Mouse (Mus musculus): ENCODE results near the gene Zdhhc7. TPM values are rescaled to one million over a fixed set of nuclear protein-coding genes. Genes with fewer than 3 reads are reported as not detected.

Zdhhc7 gene
- polyA plus RNA-seq, 1 experiment from 2014 or later = 25.9 TPM

DNA sequence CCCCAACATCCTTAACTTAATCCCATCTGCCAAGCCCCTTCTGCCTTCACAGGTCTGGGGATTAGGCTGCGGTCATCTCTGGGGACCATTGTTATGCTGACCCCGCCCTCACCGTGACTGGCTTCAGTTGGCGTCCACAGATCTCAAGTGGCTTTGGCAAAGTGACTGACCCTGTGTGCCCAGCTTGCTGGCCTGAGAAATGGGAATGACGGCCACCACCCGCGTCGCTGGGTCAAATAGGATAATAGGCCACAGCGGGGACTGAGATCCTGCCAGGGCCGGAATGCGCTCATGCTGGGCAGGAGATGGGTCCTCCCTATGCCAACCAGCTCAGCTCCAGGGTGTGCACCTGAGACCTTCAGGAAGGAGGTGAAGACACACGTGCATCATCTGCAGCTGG, 62.5 kb downstream of the Zdhhc7 start:
- H3K27ac ChIP-seq (ENCODE audit: low read depth, low read length) = no peak overlapping the region
- H3K9me3 ChIP-seq (ENCODE audit: control insufficient read depth, low read length) = no peaks in the 10 kb centered on the region
- no peak overlapping the region for H3K4me3 ChIP-seq (ENCODE audit: low read depth, low read length)
- H3K36me3 ChIP-seq (ENCODE audit: control insufficient read depth, insufficient read depth, low read length) = no peaks in the 10 kb centered on the region
- no peak for ATAC-seq (ENCODE audit: low FRiP score)
- 87% methylated on average over 12 of the region's 12 CpGs for WGBS
- no peaks in the 10 kb centered on the region for H3K27me3 ChIP-seq (ENCODE audit: control insufficient read depth, insufficient read depth, low read length)
- no peak for DNase-seq (ENCODE audit: low spot score, missing footprints)
- H3K9ac ChIP-seq (ENCODE audit: low read length) = no peak overlapping the region
- H3K4me2 ChIP-seq = no peak overlapping the region
- peaks cover 13% of the 10 kb centered on the region for H3K4me1 ChIP-seq (ENCODE audit: control insufficient read depth, insufficient read depth, low read length)

- no peak overlapping the region for H3K27ac ChIP-seq (ENCODE audit: low read depth, low read length)
- H3K36me3 ChIP-seq (ENCODE audit: control insufficient read depth, insufficient read depth, low read length) = no peaks in the 10 kb centered on the region
- H3K4me2 ChIP-seq = no peak overlapping the region
- no peaks in the 10 kb centered on the region for H3K9me3 ChIP-seq (ENCODE audit: control insufficient read depth, low read length)
- H3K27me3 ChIP-seq (ENCODE audit: control insufficient read depth, insufficient read depth, low read length) = no peaks in the 10 kb centered on the region
- no peak for DNase-seq (ENCODE audit: low spot score, missing footprints)
- 91% methylated on average over 8 of the region's 8 CpGs for WGBS
- no peak overlapping the region for H3K9ac ChIP-seq (ENCODE audit: low read length)
- no peak for ATAC-seq (ENCODE audit: low FRiP score)
- H3K4me1 ChIP-seq (ENCODE audit: control insufficient read depth, insufficient read depth, low read length) = peaks cover 13% of the 10 kb centered on the region
- no peak overlapping the region for H3K4me3 ChIP-seq (ENCODE audit: low read depth, low read length)
Observed at GRCm38 (mm10) chr8:120037611-120038010, 63.7 kb downstream of the Zdhhc7 start.

DNA sequence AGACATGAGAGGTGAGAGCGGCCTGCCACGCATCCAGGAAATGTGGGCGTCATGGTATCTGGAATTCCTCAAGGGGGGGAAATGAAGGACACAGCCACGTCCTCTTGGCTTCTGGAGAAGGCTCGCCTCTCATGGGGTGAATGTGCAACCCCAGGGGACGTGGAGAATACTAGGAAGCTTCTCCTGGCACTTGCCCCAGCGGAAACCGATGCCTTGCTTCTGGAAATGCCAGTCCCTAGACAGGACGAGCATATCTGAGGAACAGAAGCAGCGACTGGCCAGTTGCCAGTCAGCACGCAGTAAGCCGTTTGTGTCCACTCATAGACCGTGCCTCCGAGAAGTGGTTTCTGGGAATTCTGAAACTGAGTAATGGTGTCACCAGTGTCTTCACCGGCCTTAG, 64.1 kb downstream of the Zdhhc7 start:
- Histone ChIP-seq H3K9me3 (ENCODE audit: control insufficient read depth, low read length) (no peaks in the 10 kb centered on the region), H3K4me3 (ENCODE audit: low read depth, low read length) (no peak overlapping the region), H3K9ac (ENCODE audit: low read length) (no peak overlapping the region), H3K27ac (ENCODE audit: low read depth, low read length) (no peak overlapping the region), H3K4me1 (ENCODE audit: control insufficient read depth, insufficient read depth, low read length) (peaks cover 13% of the 10 kb centered on the region), H3K27me3 (ENCODE audit: control insufficient read depth, insufficient read depth, low read length) (no peaks in the 10 kb centered on the region), H3K4me2 (no peak overlapping the region), H3K36me3 (ENCODE audit: control insufficient read depth, insufficient read depth, low read length) (no peaks in the 10 kb centered on the region)
- 89% methylated on average over 15 of the region's 15 CpGs for WGBS
- ATAC-seq (ENCODE audit: low FRiP score) (no peak), DNase-seq (ENCODE audit: low spot score, missing footprints) (no peak)

DNA sequence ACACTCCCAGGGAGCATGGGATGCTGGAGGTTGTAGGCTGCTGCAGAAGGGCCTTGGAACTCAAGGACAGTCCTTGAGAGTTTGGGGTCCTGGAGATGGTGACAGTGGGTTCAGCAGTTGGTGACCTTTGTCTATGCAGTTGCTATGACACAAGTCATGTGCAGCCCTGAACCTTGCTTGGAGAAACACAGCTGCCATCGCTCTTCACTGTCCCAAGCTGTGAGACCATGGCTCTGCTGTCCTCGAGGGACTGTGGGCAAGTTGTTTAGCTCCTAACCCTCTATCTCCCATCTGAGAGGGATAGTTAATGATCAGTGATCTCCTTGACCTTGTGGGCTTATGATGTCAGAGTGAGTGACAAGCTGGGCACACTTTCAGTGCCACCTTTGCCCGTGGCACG, 64.7 kb downstream of the Zdhhc7 start:
- WGBS = 81% methylated on average over 4 of the region's 4 CpGs
- H3K9me3 ChIP-seq (ENCODE audit: control insufficient read depth, low read length) = no peaks in the 10 kb centered on the region
- DNase-seq (ENCODE audit: low spot score, missing footprints) (no peak), ATAC-seq (ENCODE audit: low FRiP score) (no peak)
- H3K4me2 ChIP-seq = no peak overlapping the region
- H3K9ac ChIP-seq (ENCODE audit: low read length) = no peak overlapping the region
- H3K4me3 ChIP-seq (ENCODE audit: low read depth, low read length) = no peak overlapping the region
- H3K4me1 ChIP-seq (ENCODE audit: control insufficient read depth, insufficient read depth, low read length) = peaks cover 13% of the 10 kb centered on the region
- H3K27ac ChIP-seq (ENCODE audit: low read depth, low read length) = no peak overlapping the region
- no peaks in the 10 kb centered on the region for H3K36me3 ChIP-seq (ENCODE audit: control insufficient read depth, insufficient read depth, low read length)
- H3K27me3 ChIP-seq (ENCODE audit: control insufficient read depth, insufficient read depth, low read length) = no peaks in the 10 kb centered on the region

DNA sequence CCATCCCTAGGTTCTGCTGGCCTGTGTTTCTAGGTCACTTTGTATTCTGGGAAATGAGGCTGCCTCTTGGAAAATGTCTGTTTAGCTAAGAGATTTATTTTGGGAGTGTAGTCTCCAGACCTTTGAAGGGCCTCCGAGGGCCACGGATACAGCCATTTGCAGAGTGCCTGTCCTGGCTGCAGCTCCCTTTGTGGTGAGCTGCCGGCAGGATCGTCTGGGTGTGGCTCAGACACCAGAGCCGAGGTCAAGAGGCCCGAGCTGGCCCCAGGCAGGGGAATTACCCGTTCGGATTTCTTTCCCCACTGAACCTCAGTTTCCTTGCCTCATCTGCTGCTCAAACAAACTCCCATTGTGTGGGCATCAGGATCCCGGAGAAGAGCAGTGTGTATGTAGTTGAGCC, 65.2 kb downstream of the Zdhhc7 start:
- Histone ChIP-seq H3K36me3 (ENCODE audit: control insufficient read depth, insufficient read depth, low read length) (no peaks in the 10 kb centered on the region), H3K4me2 (no peak overlapping the region), H3K27me3 (ENCODE audit: control insufficient read depth, insufficient read depth, low read length) (no peaks in the 10 kb centered on the region), H3K9me3 (ENCODE audit: control insufficient read depth, low read length) (no peaks in the 10 kb centered on the region), H3K9ac (ENCODE audit: low read length) (no peak overlapping the region), H3K27ac (ENCODE audit: low read depth, low read length) (no peak overlapping the region), H3K4me3 (ENCODE audit: low read depth, low read length) (no peak overlapping the region), H3K4me1 (ENCODE audit: control insufficient read depth, insufficient read depth, low read length) (peaks cover 13% of the 10 kb centered on the region)
- 29% methylated on average over 9 of the region's 9 CpGs for WGBS
- ATAC-seq (ENCODE audit: low FRiP score) = no peak
- no peak for DNase-seq (ENCODE audit: low spot score, missing footprints)

GRCm38 (mm10) chr8:120034471-120034870, 66.8 kb downstream of the Zdhhc7 start:
- peak overlapping the region; percentile 44; the same call in 1 of the 2 replicates for H3K27ac ChIP-seq (ENCODE audit: low read depth, low read length)
- DNase-seq (ENCODE audit: low spot score, missing footprints) (peak; percentile 90), ATAC-seq (ENCODE audit: low FRiP score) (peak; percentile 75)

DNA sequence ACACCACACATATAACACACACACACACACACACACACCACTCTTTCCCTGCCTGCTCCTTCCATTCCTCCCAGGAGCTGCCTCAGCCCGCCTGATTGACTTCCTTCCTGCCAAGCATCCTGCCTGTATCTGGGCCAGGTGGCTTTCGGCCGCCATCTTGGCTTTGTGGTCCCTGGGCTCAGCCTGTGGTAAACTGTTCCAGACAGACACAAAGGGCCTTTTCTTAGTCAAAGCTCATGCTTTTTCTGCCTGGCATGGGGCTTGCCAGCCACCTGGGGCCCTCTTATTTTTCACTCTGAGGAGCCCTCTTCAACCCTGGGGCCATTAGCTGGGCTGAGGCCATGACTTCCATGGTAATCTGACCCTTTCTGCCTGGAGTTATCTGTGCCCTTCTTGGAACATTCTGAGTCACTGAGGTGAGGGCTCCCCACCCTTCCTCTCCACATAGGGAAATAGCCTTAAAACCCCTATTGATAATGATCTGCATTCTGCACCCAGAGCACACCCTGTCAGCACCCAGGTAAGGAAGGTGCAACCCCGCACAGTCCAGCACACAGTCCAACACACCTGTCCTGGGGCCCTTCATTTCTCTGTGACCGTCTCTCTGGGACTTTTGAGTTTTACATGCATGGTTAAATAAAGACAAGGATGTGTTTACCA, 68.6 kb downstream of the Zdhhc7 start:
- H3K4me1 ChIP-seq (ENCODE audit: control insufficient read depth, insufficient read depth, low read length) = peaks cover 13% of the 10 kb centered on the region

More at GRCm38 (mm10) chr8:120034471-120034870, 66.8 kb downstream of the Zdhhc7 start:
- H3K9me3 ChIP-seq (ENCODE audit: control insufficient read depth, low read length) = no peaks in the 10 kb centered on the region
- no peak overlapping the region for H3K4me3 ChIP-seq (ENCODE audit: low read depth, low read length)
- 24% methylated on average over 6 of the region's 6 CpGs for WGBS
- H3K27me3 ChIP-seq (ENCODE audit: control insufficient read depth, insufficient read depth, low read length) = no peaks in the 10 kb centered on the region
- peaks cover 13% of the 10 kb centered on the region for H3K4me1 ChIP-seq (ENCODE audit: control insufficient read depth, insufficient read depth, low read length)
- H3K36me3 ChIP-seq (ENCODE audit: control insufficient read depth, insufficient read depth, low read length) = no peaks in the 10 kb centered on the region
- peak overlapping the region; percentile 30; the same call in 1 of the 2 replicates for H3K9ac ChIP-seq (ENCODE audit: low read length)
- no peak overlapping the region for H3K4me2 ChIP-seq

More for the DNA sequence above, 68.6 kb downstream of the Zdhhc7 start:
- 90% methylated on average over 5 of the region's 5 CpGs for WGBS
- no peaks in the 10 kb centered on the region for H3K36me3 ChIP-seq (ENCODE audit: control insufficient read depth, insufficient read depth, low read length)
- no peak overlapping the region for H3K9ac ChIP-seq (ENCODE audit: low read length)
- DNase-seq (ENCODE audit: low spot score, missing footprints) (no peak), ATAC-seq (ENCODE audit: low FRiP score) (no peak)
- no peak overlapping the region for H3K27ac ChIP-seq (ENCODE audit: low read depth, low read length)
- H3K4me2 ChIP-seq = no peak overlapping the region
- no peaks in the 10 kb centered on the region for H3K27me3 ChIP-seq (ENCODE audit: control insufficient read depth, insufficient read depth, low read length)
- H3K4me3 ChIP-seq (ENCODE audit: low read depth, low read length) = no peak overlapping the region
- H3K9me3 ChIP-seq (ENCODE audit: control insufficient read depth, low read length) = no peaks in the 10 kb centered on the region

Other genes starting within 250 kb of the Zdhhc7 start
- gene Klhl36, start 239.2 kb downstream of the Zdhhc7 start, polyA plus RNA-seq (2014; fragmentation: Nextera tagmentation; extraction: Ambion mirVana) = 8.2 and 10.2 TPM in 2 replicates
- 150 and 152 TPM in 2 replicates for gene Usp10, start 191.1 kb downstream of the Zdhhc7 start, polyA plus RNA-seq (2014; fragmentation: Nextera tagmentation; extraction: Ambion mirVana)
- 3.0 TPM in 1 of 2 replicates, not detected in the other for gene Gm20388, start 190.6 kb downstream of the Zdhhc7 start, polyA plus RNA-seq (2014; fragmentation: Nextera tagmentation; extraction: Ambion mirVana)
- gene Crispld2, start 109.0 kb downstream of the Zdhhc7 start, polyA plus RNA-seq (2014; fragmentation: Nextera tagmentation; extraction: Ambion mirVana) = 2.3 and 2.9 TPM in 2 replicates
- gene 6430548M08Rik, start 12.7 kb upstream of the Zdhhc7 start, polyA plus RNA-seq (2014; fragmentation: Nextera tagmentation; extraction: Ambion mirVana) = 12.4 and 13.5 TPM in 2 replicates
- 2.4 and 3.4 TPM in 2 replicates for gene Fam92b, start 76.0 kb upstream of the Zdhhc7 start, polyA plus RNA-seq (2014; fragmentation: Nextera tagmentation; extraction: Ambion mirVana)
- 18.5 and 20.7 TPM in 2 replicates for gene Gse1, start 127.0 kb upstream of the Zdhhc7 start, polyA plus RNA-seq (2014; fragmentation: Nextera tagmentation; extraction: Ambion mirVana)